Mouse (Mus musculus) embryonic facial prominence, embryonic 12.5 days (tissue): ENCODE measurements around the gene Mrpl55. TPM values are rescaled to one million over a fixed set of nuclear protein-coding genes. Genes with fewer than 3 reads are reported as not detected.
"Not testable (repeated sequence)": the region's sequence is repeated elsewhere in the genome, so short reads cannot be mapped to it uniquely, and the experiment has no call there.

ENCODE experiments used
- ATAC-seq: fragments of 200-750 bp; cut with Nextera tagmentation; 2 replicates; pipeline ENCODE4 v1.8.0; 2017; ENCODE audit not compliant: insufficient number of reproducible peaks, insufficient read depth, low FRiP score, low TSS enrichment
- H3K27ac ChIP-seq: fragments of 300-500 bp; sonication (generic); 2 replicates; pipeline ENCODE4 v1.5.1; 2016; ENCODE audit warnings: mild to moderate bottlenecking
- H3K27me3 ChIP-seq: fragments of 300-500 bp; sonication (generic); 2 replicates; pipeline ENCODE4 v1.6.1; 2016; ENCODE audit warnings: mild to moderate bottlenecking, moderate library complexity
- H3K36me3 ChIP-seq: fragments of 300-500 bp; sonication (generic); 2 replicates; pipeline ENCODE4 v1.6.1; 2016; ENCODE audit warnings: mild to moderate bottlenecking
- H3K4me1 ChIP-seq: fragments of 300-500 bp; sonication (generic); 2 replicates; pipeline ENCODE4 v1.6.1; 2016
- H3K4me2 ChIP-seq: fragments of 300-500 bp; sonication (generic); replicated peaks from 2 replicates; pipeline ENCODE4 v1.6.1; 2016; ENCODE audit warnings: mild to moderate bottlenecking, moderate library complexity
- H3K4me3 ChIP-seq: fragments of 300-500 bp; sonication (generic); 2 replicates; pipeline ENCODE4 v1.5.1; 2016; ENCODE audit warnings: mild to moderate bottlenecking
- H3K9ac ChIP-seq: fragments of 300-500 bp; sonication (generic); 2 replicates; pipeline ENCODE4 v1.6.1; 2016; ENCODE audit warnings: mild to moderate bottlenecking, moderate library complexity
- H3K9me3 ChIP-seq: fragments of 300-500 bp; sonication (generic); 2 replicates; pipeline ENCODE4 v1.6.1; 2016; ENCODE audit warnings: mild to moderate bottlenecking, moderate library complexity
- WGBS: fragments of 180-500 bp; shearing (Covaris S2); methylation state at CpG from one replicate; pipeline ENCODE4 v1.1.7; 2016; 5-methylcytosine and 5-hydroxymethylcytosine counted together
- polyA plus RNA-seq: library from polyadenylated mRNA; unstranded; fragments of >200 nt; fragmentation: Nextera tagmentation; extraction: Ambion mirVana; gene quantifications from 2 replicates; pipeline ENCODE4 v1.2.1, GENCODE M21; 2016

Gene Mrpl55
- polyA plus RNA-seq, 1 experiment from 2014 or later = 90.9 TPM

GRCm38 (mm10) chr11:59201216-59202002 lies 877 bp upstream of the Mrpl55 start:
- Histone ChIP-seq H3K27me3 (no peaks in the 10 kb centered on the region), H3K4me3 (peak overlapping the region; percentile 89), H3K4me2 (peak overlapping the region; percentile 73), H3K4me1 (peaks cover 14% of the 10 kb centered on the region), H3K36me3 (peaks cover 34% of the 10 kb centered on the region), H3K9ac (peak overlapping the region; percentile 78), H3K9me3 (no peaks in the 10 kb centered on the region), H3K27ac (peak overlapping the region; percentile 72; the same call in 1 of the 2 replicates)
- WGBS = 35% methylated on average over 16 of the region's 16 CpGs
- peak; percentile 13; the same call in 1 of the 2 replicates for ATAC-seq

GRCm38 (mm10) chr11:59208153-59208831 lies 6.0 kb downstream of the Mrpl55 start, which contains the start of gene 2310033P09Rik:
Gene 2310033P09Rik, plus strand, starts transcription at chr11:59208321.
- under 1% methylated on average over 67 of the region's 67 CpGs for WGBS
- peak within 1 kb of the TSS; percentile 83 for H3K4me3 ChIP-seq

GRCm38 (mm10) chr11:59209003-59209441 lies 6.7 kb downstream of the Mrpl55 start:
- peak overlapping the region; percentile 83 for H3K4me3 ChIP-seq
- ATAC-seq = peak; percentile 55; the same call in 1 of the 2 replicates
- H3K36me3 ChIP-seq = peaks cover 67% of the 10 kb centered on the region
- H3K9me3 ChIP-seq = no peaks in the 10 kb centered on the region
- 12% methylated on average over 18 of the region's 18 CpGs for WGBS
- peak overlapping the region; percentile 82 for H3K9ac ChIP-seq
- peaks cover 15% of the 10 kb centered on the region for H3K4me1 ChIP-seq
- H3K27ac ChIP-seq = peak overlapping the region; percentile 89
- peak overlapping the region; percentile 93 for H3K4me2 ChIP-seq
- no peaks in the 10 kb centered on the region for H3K27me3 ChIP-seq

More at GRCm38 (mm10) chr11:59208153-59208831, 6.0 kb downstream of the Mrpl55 start, which contains the start of gene 2310033P09Rik:
- Histone ChIP-seq H3K27me3 (no peaks in the 10 kb centered on the region), H3K4me2 (peak within 1 kb of the TSS; percentile 93), H3K27ac (peak within 1 kb of the TSS; percentile 89), H3K9ac (peak within 1 kb of the TSS; percentile 82), H3K4me1 (peaks cover 15% of the 10 kb centered on the region), H3K9me3 (no peaks in the 10 kb centered on the region), H3K36me3 (peaks cover 65% of the 10 kb centered on the region)
- ATAC-seq = peak; percentile 68

- Histone ChIP-seq H3K9ac (no peak overlapping the region), H3K36me3 (peaks cover 62% of the 10 kb centered on the region), H3K27me3 (no peaks in the 10 kb centered on the region), H3K4me2 (peak overlapping the region; percentile 93; the same call in 1 of the 2 replicates), H3K4me3 (peak overlapping the region; percentile 83), H3K27ac (peak overlapping the region; percentile 89; the same call in 1 of the 2 replicates), H3K9me3 (no peaks in the 10 kb centered on the region), H3K4me1 (peaks cover 15% of the 10 kb centered on the region)
- WGBS = 78% methylated on average over 5 of the region's 5 CpGs
- ATAC-seq = no peak
These were observed 7.3 kb downstream of the Mrpl55 start for GRCm38 (mm10) chr11:59209580-59209979.

GRCm38 (mm10) chr11:59210020-59210419 lies 7.7 kb downstream of the Mrpl55 start:
- no peak overlapping the region for H3K9ac ChIP-seq
- 92% methylated on average over 4 of the region's 4 CpGs for WGBS
- no peak for ATAC-seq

GRCm38 (mm10) chr11:59211561-59211960 lies 9.3 kb downstream of the Mrpl55 start:
- WGBS = 89% methylated on average over 9 of the region's 9 CpGs
- not testable (repeated sequence) for ATAC-seq, H3K27ac ChIP-seq, H3K4me3 ChIP-seq, H3K4me2 ChIP-seq, H3K9me3 ChIP-seq, H3K9ac ChIP-seq, H3K27me3 ChIP-seq
- Histone ChIP-seq H3K36me3 (peaks cover 45% of the 10 kb centered on the region), H3K4me1 (peaks cover 15% of the 10 kb centered on the region)

More at GRCm38 (mm10) chr11:59210020-59210419, 7.7 kb downstream of the Mrpl55 start:
- Histone ChIP-seq H3K4me3 (no peak overlapping the region), H3K36me3 (peaks cover 57% of the 10 kb centered on the region), H3K4me2 (no peak overlapping the region), H3K27me3 (no peaks in the 10 kb centered on the region), H3K4me1 (peaks cover 15% of the 10 kb centered on the region), H3K27ac (no peak overlapping the region), H3K9me3 (no peaks in the 10 kb centered on the region)

GRCm38 (mm10) chr11:59212320-59212719 lies 10.0 kb downstream of the Mrpl55 start:
- 77% methylated on average over 12 of the region's 12 CpGs for WGBS
- ATAC-seq, H3K4me3 ChIP-seq, H3K9me3 ChIP-seq, H3K27ac ChIP-seq, H3K27me3 ChIP-seq, H3K4me2 ChIP-seq, H3K9ac ChIP-seq: not testable (repeated sequence)
- Histone ChIP-seq H3K4me1 (peaks cover 15% of the 10 kb centered on the region), H3K36me3 (peaks cover 39% of the 10 kb centered on the region)

GRCm38 (mm10) chr11:59212892-59213494 lies 10.7 kb downstream of the Mrpl55 start:
- no peak overlapping the region for H3K9ac ChIP-seq
- WGBS = 91% methylated on average over 12 of the region's 12 CpGs
- H3K4me3 ChIP-seq = no peak overlapping the region
- H3K4me1 ChIP-seq = peaks cover 20% of the 10 kb centered on the region
- no peak for ATAC-seq
- H3K36me3 ChIP-seq = peaks cover 43% of the 10 kb centered on the region
- H3K27ac ChIP-seq = no peak overlapping the region
- H3K27me3 ChIP-seq = no peaks in the 10 kb centered on the region
- H3K4me2 ChIP-seq = no peak overlapping the region
- H3K9me3 ChIP-seq = no peaks in the 10 kb centered on the region

GRCm38 (mm10) chr11:59216955-59217354 lies 14.7 kb downstream of the Mrpl55 start:
- no peaks in the 10 kb centered on the region for H3K27me3 ChIP-seq
- no peak overlapping the region for H3K4me2 ChIP-seq
- H3K27ac ChIP-seq = no peak overlapping the region
- peaks cover 36% of the 10 kb centered on the region for H3K36me3 ChIP-seq
- WGBS = 83% methylated on average over 3 of the region's 3 CpGs
- no peaks in the 10 kb centered on the region for H3K9me3 ChIP-seq
- no peak for ATAC-seq
- no peak overlapping the region for H3K4me3 ChIP-seq
- H3K4me1 ChIP-seq = peaks cover 8% of the 10 kb centered on the region; the same call in 1 of the 2 replicates
- H3K9ac ChIP-seq = no peak overlapping the region

- Histone ChIP-seq H3K4me2 (no peak overlapping the region), H3K4me3 (no peak overlapping the region), H3K36me3 (peaks cover 24% of the 10 kb centered on the region), H3K9me3 (no peaks in the 10 kb centered on the region), H3K9ac (no peak overlapping the region), H3K4me1 (peaks cover 11% of the 10 kb centered on the region; the same call in 1 of the 2 replicates), H3K27ac (0 out of 2 replicates have a peak overlapping the region, but pooled peaks have one; percentile 4), H3K27me3 (no peaks in the 10 kb centered on the region)
- 70% methylated on average over 4 of the region's 4 CpGs for WGBS
- no peak for ATAC-seq
These were observed 16.2 kb downstream of the Mrpl55 start for GRCm38 (mm10) chr11:59218389-59218998.

- no peak for ATAC-seq
- peaks cover 23% of the 10 kb centered on the region for H3K36me3 ChIP-seq
- H3K4me1 ChIP-seq = peaks cover 16% of the 10 kb centered on the region; the same call in 1 of the 2 replicates
- H3K27ac ChIP-seq = no peak overlapping the region
- no peak overlapping the region for H3K4me3 ChIP-seq
- no peak overlapping the region for H3K4me2 ChIP-seq
- no peaks in the 10 kb centered on the region for H3K9me3 ChIP-seq
- H3K27me3 ChIP-seq = no peaks in the 10 kb centered on the region
- no peak overlapping the region for H3K9ac ChIP-seq
These were observed 16.8 kb downstream of the Mrpl55 start for GRCm38 (mm10) chr11:59219064-59219463.
